Mouse (Mus musculus): ENCODE results near the gene Dcdc2a. TPM values are rescaled to one million over a fixed set of nuclear protein-coding genes. Genes with fewer than 3 reads are reported as not detected.
A peak's percentile ranks its signal among the peaks of the same experiment; 100 is the strongest.

Gene Dcdc2a
- total and polyA plus RNA-seq, 2 experiments = 0.29 to 0.83 TPM

GRCm38 (mm10) chr13:25150861-25151260 lies 95.1 kb downstream of the Dcdc2a start:
- 59% methylated on average over 4 of the region's 4 CpGs for WGBS
- H3K4me1 ChIP-seq (ENCODE audit: control insufficient read depth, insufficient read depth, low read length) = no peaks in the 10 kb centered on the region

GRCm38 (mm10) chr13:25159917-25160316 lies 104.1 kb downstream of the Dcdc2a start:
- Histone ChIP-seq H3K27ac (replicated peaks; ENCODE audit: insufficient read depth, low read depth, low read length) (no peak overlapping the region), H3K4me1 (ENCODE audit: control insufficient read depth, insufficient read depth, low read length) (no peaks in the 10 kb centered on the region), H3K9ac (ENCODE audit: low read depth, low read length) (no peak overlapping the region), H3K36me3 (ENCODE audit: control insufficient read depth, insufficient read depth, low read length) (no peaks in the 10 kb centered on the region), H3K27me3 (ENCODE audit: control insufficient read depth, insufficient read depth, low read length) (no peaks in the 10 kb centered on the region), H3K79me2 (ENCODE audit: control insufficient read depth, insufficient read depth, low read length) (no peaks in the 10 kb centered on the region), H3K4me3 (ENCODE audit: insufficient read depth, low read depth, low read length) (no peak overlapping the region)
- peak; percentile 2 for DNase-seq (ENCODE audit: extremely low read depth, low read depth, low spot score)
- WGBS = 15% methylated on average over 2 of the region's 2 CpGs
- TF ChIP-seq POLR2A (IDR thresholded peaks at IDR 0.05; ENCODE audit: extremely low read depth, insufficient read depth, low read length) (no peak), CTCF (IDR thresholded peaks at IDR 0.05; ENCODE audit: low read depth, low read length) (no peak)

More at GRCm38 (mm10) chr13:25150861-25151260, 95.1 kb downstream of the Dcdc2a start:
- H3K27ac ChIP-seq (replicated peaks; ENCODE audit: insufficient read depth, low read depth, low read length) = no peak overlapping the region
- H3K36me3 ChIP-seq (ENCODE audit: control insufficient read depth, insufficient read depth, low read length) = no peaks in the 10 kb centered on the region
- DNase-seq (ENCODE audit: extremely low read depth, low read depth, low spot score) = no peak
- H3K79me2 ChIP-seq (ENCODE audit: control insufficient read depth, insufficient read depth, low read length) = no peaks in the 10 kb centered on the region
- no peaks in the 10 kb centered on the region for H3K27me3 ChIP-seq (ENCODE audit: control insufficient read depth, insufficient read depth, low read length)
- no peak for TF ChIP-seq CTCF (IDR thresholded peaks at IDR 0.05; ENCODE audit: low read depth, low read length)
- TF ChIP-seq POLR2A (IDR thresholded peaks at IDR 0.05; ENCODE audit: extremely low read depth, insufficient read depth, low read length) = no peak
- no peak overlapping the region for H3K9ac ChIP-seq (ENCODE audit: low read depth, low read length)
- no peak overlapping the region for H3K4me3 ChIP-seq (ENCODE audit: insufficient read depth, low read depth, low read length)

GRCm38 (mm10) chr13:25160804-25161203 lies 105.0 kb downstream of the Dcdc2a start:
- Histone ChIP-seq H3K79me2 (ENCODE audit: control insufficient read depth, insufficient read depth, low read length) (no peaks in the 10 kb centered on the region), H3K4me3 (ENCODE audit: insufficient read depth, low read depth, low read length) (no peak overlapping the region), H3K36me3 (ENCODE audit: control insufficient read depth, insufficient read depth, low read length) (no peaks in the 10 kb centered on the region), H3K4me1 (ENCODE audit: control insufficient read depth, insufficient read depth, low read length) (no peaks in the 10 kb centered on the region), H3K9ac (ENCODE audit: low read depth, low read length) (no peak overlapping the region), H3K27ac (replicated peaks; ENCODE audit: insufficient read depth, low read depth, low read length) (no peak overlapping the region), H3K27me3 (ENCODE audit: control insufficient read depth, insufficient read depth, low read length) (no peaks in the 10 kb centered on the region)
- WGBS = 82% methylated on average over 2 of the region's 2 CpGs
- TF ChIP-seq CTCF (IDR thresholded peaks at IDR 0.05; ENCODE audit: low read depth, low read length) (no peak), POLR2A (IDR thresholded peaks at IDR 0.05; ENCODE audit: extremely low read depth, insufficient read depth, low read length) (no peak)
- no peak for DNase-seq (ENCODE audit: extremely low read depth, low read depth, low spot score)

GRCm38 (mm10) chr13:25162594-25162993 lies 106.8 kb downstream of the Dcdc2a start:
- 74% methylated on average over 3 of the region's 3 CpGs for WGBS
- TF ChIP-seq POLR2A (IDR thresholded peaks at IDR 0.05; ENCODE audit: extremely low read depth, insufficient read depth, low read length) (no peak), CTCF (IDR thresholded peaks at IDR 0.05; ENCODE audit: low read depth, low read length) (no peak)
- Histone ChIP-seq H3K79me2 (ENCODE audit: control insufficient read depth, insufficient read depth, low read length) (no peaks in the 10 kb centered on the region), H3K27ac (replicated peaks; ENCODE audit: insufficient read depth, low read depth, low read length) (no peak overlapping the region), H3K4me1 (ENCODE audit: control insufficient read depth, insufficient read depth, low read length) (no peaks in the 10 kb centered on the region), H3K27me3 (ENCODE audit: control insufficient read depth, insufficient read depth, low read length) (no peaks in the 10 kb centered on the region), H3K9ac (ENCODE audit: low read depth, low read length) (no peak overlapping the region), H3K4me3 (ENCODE audit: insufficient read depth, low read depth, low read length) (no peak overlapping the region), H3K36me3 (ENCODE audit: control insufficient read depth, insufficient read depth, low read length) (no peaks in the 10 kb centered on the region)
- DNase-seq (ENCODE audit: extremely low read depth, low read depth, low spot score) = no peak

GRCm38 (mm10) chr13:25168891-25169290 lies 113.1 kb downstream of the Dcdc2a start:
- DNase-seq (ENCODE audit: extremely low read depth, low read depth, low spot score) = no peak
- no peak overlapping the region for H3K9ac ChIP-seq (ENCODE audit: low read depth, low read length)
- no peaks in the 10 kb centered on the region for H3K36me3 ChIP-seq (ENCODE audit: control insufficient read depth, insufficient read depth, low read length)
- no peaks in the 10 kb centered on the region for H3K27me3 ChIP-seq (ENCODE audit: control insufficient read depth, insufficient read depth, low read length)
- TF ChIP-seq POLR2A (IDR thresholded peaks at IDR 0.05; ENCODE audit: extremely low read depth, insufficient read depth, low read length) = no peak
- H3K79me2 ChIP-seq (ENCODE audit: control insufficient read depth, insufficient read depth, low read length) = no peaks in the 10 kb centered on the region
- 82% methylated on average over 3 of the region's 3 CpGs for WGBS
- H3K27ac ChIP-seq (replicated peaks; ENCODE audit: insufficient read depth, low read depth, low read length) = no peak overlapping the region
- no peak overlapping the region for H3K4me3 ChIP-seq (ENCODE audit: insufficient read depth, low read depth, low read length)
- H3K4me1 ChIP-seq (ENCODE audit: control insufficient read depth, insufficient read depth, low read length) = no peaks in the 10 kb centered on the region

- Histone ChIP-seq H3K4me3 (ENCODE audit: insufficient read depth, low read depth, low read length) (no peak overlapping the region), H3K36me3 (ENCODE audit: control insufficient read depth, insufficient read depth, low read length) (no peaks in the 10 kb centered on the region), H3K27ac (replicated peaks; ENCODE audit: insufficient read depth, low read depth, low read length) (no peak overlapping the region), H3K79me2 (ENCODE audit: control insufficient read depth, insufficient read depth, low read length) (no peaks in the 10 kb centered on the region), H3K9ac (ENCODE audit: low read depth, low read length) (no peak overlapping the region), H3K27me3 (ENCODE audit: control insufficient read depth, insufficient read depth, low read length) (no peaks in the 10 kb centered on the region), H3K4me1 (ENCODE audit: control insufficient read depth, insufficient read depth, low read length) (no peaks in the 10 kb centered on the region)
- 53% methylated on average over 1 of the region's 1 CpGs for WGBS
- DNase-seq (ENCODE audit: extremely low read depth, low read depth, low spot score) = no peak
- TF ChIP-seq POLR2A (IDR thresholded peaks at IDR 0.05; ENCODE audit: extremely low read depth, insufficient read depth, low read length) (no peak), CTCF (IDR thresholded peaks at IDR 0.05; ENCODE audit: low read depth, low read length) (no peak)
Measured at GRCm38 (mm10) chr13:25177835-25178234, 122.0 kb downstream of the Dcdc2a start.

Measured in liver, adult 2 months (tissue).